Mouse (Mus musculus) lung, postnatal 10 days (tissue): ENCODE data around the gene Srrm2.
"Not testable (repeated sequence)": the region's sequence is repeated elsewhere in the genome, so short reads cannot be mapped to it uniquely, and the experiment has no call there.

Experiments
- DNase-seq: peaks from one replicate; pipeline ENCODE4 v3.0.0; 2021

The Srrm2 gene

DNA sequence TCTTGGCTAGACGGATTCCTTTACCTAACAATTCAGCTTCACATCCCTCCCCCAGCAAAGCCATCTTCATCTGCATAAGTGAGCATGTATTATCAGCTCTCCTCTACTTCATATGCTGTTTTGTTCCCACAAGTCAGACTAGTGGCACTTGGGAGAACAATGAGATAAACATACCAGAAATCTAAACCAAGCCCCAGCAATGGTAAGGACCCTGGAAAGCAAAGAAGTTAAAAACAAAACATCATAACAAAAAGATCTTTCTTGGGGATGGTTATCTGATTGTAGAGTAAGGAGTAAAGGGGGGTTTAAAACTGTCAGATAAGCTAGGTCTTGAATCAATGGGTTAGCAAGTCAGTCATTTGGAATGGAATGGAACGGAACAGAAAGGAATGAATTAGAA lies 19.8 kb upstream of the Srrm2 start:
- no peak for DNase-seq

DNA sequence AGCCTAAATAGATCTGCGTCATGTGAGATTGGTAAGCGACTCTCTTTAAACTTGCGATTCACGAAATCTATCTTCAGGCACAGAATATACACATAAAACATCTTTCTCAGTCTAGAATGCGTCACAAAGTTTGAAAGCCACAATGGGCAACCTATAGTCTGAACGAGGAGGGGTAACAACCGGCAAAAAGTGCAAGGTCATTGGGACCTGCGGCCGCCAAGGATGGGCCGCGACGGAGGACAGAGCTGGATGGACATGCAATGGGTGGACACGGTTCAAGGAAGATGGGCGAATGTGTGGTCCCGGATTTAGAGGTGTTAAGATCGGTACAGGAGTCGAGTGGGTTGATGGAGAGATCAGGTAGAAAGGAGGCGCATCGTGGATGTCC lies 19.4 kb upstream of the Srrm2 start:
- no peak for DNase-seq

DNA sequence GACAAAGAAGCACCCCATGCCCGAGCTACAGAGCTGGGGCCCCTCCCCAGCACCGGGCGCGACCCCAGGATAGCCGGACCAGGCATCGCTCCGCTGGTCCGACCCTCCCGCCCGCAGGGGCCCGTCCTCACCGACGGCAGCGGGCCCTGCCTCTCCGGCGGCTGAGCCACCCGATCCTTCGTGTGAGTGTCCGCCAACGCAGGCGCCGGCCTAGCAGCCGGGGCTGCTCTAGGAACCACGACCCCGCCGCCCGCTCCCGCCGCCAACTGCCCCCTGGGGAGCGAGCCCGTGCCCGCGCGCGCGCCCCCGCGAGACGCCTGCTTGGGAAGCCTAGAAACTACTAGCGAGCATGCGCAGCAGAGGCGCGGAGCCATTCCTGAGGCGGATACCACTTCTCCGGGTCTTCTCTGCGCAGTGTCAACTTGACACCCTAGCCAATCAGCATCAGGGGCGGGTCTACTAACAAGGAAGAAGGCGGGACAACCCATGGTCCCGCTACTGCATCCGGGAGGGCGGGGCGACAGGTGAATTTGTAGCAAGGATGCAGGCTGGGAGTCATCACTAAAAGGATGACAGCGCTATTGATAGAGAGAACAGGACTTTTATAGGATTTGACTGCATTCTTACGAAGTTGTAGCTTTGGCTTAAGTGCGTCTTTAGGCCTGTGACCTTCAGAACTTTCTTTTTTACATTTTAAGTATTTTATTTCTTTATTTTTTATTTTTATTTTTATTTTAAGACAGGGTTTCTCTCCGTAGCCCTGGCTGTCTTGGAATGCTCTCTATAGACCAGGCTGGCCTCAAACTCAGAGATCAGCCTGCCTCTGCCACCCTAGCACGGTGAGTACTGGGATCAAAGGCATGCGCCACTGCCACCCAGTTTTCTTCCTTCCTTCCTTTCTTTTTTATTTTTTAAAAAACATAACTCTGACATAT lies 18.8 kb upstream of the Srrm2 start, which contains the start of gene Flywch1:
TSS of gene Flywch1 (minus strand) at position 319 of the 935 bp plus-strand sequence.
- peak; percentile 99 for DNase-seq

DNA sequence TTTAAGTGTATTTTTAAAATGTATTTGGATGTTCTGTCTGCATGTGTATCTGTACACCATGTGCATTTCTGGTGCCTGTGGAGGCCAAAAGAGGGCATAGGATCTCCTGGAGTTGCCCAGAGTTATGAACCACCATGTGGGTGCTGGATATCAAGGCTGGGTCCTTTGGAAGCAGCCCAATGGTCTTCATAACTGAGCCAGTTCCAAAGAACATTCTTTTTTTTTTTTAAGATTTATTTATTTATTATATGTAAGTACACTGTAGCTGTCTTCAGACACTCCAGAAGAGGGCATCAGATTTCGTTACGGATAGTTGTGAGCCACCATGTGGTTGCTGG lies 18.1 kb upstream of the Srrm2 start:
- not testable (repeated sequence) for DNase-seq

- DNase-seq, result no peak
These were observed 16.7 kb upstream of the Srrm2 start for GRCm38 (mm10) chr17:23773676-23774075.

DNA sequence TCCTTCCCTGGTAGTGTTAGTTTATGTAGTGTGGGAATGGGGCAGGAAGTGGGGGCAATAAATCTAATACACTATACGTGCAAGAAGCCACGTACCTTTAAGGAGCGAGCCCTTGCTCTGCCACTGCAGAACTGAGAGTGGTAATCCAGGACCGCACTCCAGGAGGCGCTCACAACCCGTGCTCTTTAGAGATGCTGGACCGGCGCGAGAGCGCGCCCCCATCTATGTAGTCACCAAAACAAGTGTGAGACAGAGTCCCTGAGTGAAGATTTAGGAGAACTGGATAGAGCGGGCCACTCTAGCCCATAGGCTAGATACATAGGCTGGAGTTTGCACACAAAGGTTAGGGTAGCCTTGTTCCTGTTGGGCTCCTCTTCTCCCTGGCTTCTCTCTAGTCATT lies 16.2 kb upstream of the Srrm2 start:
- DNase-seq, result peak; percentile 92

- DNase-seq, result no peak
These were observed 14.1 kb upstream of the Srrm2 start for GRCm38 (mm10) chr17:23776216-23776615.

GRCm38 (mm10) chr17:23777141-23777540 lies 13.2 kb upstream of the Srrm2 start:
- no peak for DNase-seq

DNA sequence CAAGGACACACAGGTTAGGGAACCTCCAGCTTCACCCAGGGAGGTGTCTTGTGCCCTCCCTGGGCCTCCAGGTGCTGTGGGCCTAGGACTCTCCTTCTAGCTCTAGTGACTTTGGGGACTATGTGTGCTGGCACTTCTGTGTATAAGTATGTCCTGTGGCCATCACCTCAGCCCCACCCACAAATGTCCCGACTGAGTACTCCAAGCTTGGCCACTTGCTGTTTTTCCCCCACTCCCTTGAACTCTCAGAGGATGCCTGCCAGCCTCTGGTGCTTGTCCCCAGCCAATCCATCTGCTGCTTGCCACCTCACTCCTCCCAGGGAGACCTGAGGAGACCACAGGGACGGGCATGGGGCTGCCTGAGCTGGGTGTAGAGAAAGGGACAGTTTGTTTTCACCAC lies 11.9 kb upstream of the Srrm2 start:
- DNase-seq, result no peak

GRCm38 (mm10) chr17:23783352-23783751 lies 7.0 kb upstream of the Srrm2 start:
- no peak for DNase-seq

DNA sequence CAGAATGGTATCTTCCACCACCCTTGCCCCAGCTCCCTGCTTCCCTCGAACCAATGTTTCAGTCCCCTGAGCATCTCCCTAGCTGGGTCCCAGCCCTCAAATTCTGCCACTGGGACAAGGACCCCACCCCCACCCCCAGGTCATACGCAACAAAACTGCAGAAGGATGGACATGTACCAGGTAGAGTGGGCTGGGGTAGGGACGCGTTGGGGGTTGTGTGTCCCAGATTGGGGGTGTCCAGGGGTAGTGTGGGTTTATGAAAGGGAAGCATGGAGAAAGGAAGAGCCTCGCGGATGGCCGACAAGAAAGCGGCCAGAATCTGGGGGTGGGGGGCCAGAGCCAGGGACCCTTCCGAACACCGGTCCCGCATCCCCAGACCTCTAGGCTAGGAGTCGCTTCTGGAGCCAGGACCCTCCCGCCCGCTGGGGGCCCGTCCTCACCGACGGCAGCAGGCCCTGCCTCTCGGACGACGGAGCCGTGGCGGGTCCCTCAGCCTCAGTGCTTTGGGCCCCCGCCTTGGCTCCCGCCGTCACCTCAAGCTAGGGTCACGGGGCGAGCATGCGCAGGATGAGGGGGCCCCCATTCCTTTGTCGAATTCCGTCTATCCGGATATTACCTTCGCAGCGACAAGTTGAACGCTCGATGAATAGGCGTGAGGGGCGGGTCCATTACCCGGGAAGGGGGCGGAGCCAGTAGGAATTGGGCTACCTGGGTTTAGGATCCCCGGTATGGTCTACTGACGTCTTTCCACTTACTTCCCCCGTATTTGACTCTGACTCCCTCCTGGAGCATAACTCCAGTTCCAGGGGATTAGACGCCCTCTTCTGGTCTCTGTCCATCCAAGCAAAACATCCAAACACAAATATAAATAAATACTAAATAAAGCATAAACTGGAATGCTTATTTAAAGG lies 4.5 kb upstream of the Srrm2 start, which contains the start of gene Flywch2:
TSS of gene Flywch2 (minus strand) at position 521 of the 911 bp plus-strand sequence.
- peak; percentile 89 for DNase-seq

DNA sequence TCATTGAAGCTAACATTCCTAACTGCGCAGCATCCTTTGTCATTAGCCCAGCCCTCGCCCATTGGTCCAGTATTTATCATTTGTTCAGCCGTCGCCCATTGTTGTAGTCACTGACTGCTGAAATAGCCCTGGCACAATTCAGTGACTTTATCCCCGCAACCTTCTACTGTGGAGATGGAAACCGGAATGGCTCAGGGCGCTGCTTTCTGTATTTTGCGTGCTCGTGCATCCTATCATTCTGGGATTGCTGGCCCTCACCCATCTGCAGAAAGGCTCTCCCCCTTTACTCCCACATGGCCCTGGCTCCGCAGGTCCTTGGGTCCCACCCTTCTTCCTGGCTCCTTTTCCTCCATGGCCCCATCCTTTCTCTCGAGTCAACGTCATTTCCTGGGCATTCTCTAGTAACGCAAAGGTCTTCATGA lies 3.8 kb upstream of the Srrm2 start:
- DNase-seq, result peak; percentile 44

GRCm38 (mm10) chr17:23788973-23789372 lies 1.4 kb upstream of the Srrm2 start:
- no peak for DNase-seq

- no peak for DNase-seq
These were observed 523 bp upstream of the Srrm2 start for GRCm38 (mm10) chr17:23789749-23790268.

GRCm38 (mm10) chr17:23791079-23791357 lies 686 bp downstream of the Srrm2 start:
- no peak for DNase-seq

DNA sequence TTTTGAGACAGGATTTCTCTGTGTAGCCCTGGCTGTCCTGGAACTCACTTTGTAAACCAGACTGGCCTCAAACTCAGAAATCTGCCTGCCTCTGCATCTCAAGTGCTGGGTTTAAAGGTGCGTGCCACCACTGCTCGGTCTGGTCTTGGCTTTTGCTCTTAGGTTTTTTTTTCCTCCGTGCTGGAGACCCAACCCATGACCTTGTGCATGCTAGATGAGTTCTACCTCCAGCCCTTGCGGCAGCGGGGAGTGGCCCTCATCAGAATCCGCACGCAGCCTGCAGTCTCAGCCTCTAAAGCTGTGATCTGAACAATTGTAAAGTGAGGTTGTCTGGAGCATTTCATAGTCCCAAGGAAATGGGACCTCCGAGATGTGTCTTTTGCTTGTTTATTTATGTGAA lies 5.0 kb downstream of the Srrm2 start:
- no peak for DNase-seq

- DNase-seq, result no peak
These were observed 7.0 kb downstream of the Srrm2 start for GRCm38 (mm10) chr17:23797316-23797715.

DNA sequence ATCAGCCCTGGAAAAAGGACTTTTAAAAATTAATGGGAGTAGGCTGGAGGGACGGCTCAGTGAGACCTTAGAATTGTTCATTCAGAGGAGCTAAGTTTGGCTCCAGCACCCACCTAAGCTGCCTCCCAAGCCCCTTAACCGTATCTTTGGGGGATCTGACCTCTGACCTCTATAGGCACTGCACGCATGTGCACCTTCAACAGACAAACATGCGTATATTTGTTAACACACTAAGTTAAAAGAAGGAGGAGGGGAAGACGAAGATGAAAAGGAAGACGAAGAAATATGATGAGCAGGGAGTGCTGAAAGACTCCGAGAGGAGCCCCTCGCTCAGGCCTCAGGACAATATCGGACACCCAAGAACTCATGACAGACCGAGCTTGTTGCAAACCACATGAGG lies 11.3 kb downstream of the Srrm2 start:
- DNase-seq, result no peak

- DNase-seq, result peak; percentile 99
These were observed 12.5 kb downstream of the Srrm2 start for GRCm38 (mm10) chr17:23802746-23803365.

DNA sequence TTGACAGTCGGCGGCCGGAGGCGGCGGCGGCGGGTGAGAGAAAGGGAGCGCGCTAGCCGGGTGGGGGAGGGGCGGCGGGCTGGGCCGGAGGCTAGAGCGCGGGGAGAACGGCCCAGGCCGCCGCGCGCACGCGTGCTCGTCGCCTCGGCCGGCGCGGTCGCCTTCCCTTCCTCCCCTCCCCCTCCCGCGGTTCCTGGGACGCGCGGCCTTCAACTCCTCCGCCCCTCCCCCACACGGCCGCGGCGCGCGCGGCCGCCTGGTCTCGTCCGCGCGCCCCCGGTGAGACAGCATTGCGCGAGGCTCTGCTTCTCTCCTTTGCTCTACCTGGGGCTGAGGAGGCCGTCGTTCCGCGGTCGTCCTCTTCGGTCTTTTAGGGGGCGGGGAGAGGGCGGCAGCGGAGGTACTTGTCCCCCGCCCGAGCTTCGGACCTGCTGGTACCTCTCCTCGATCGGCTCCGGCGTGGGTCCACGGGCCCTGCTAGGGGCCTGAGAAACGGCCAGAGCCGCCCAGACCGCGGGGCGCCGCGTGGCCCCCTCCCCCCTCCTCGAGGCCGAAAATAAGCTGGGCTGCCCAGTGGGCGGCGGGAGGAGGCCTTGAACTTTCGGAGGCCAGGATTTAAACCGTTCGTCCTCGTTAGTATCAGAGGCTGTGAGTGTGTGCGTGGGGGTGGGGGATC lies 13.2 kb downstream of the Srrm2 start:
- peak; percentile 85 for DNase-seq

GRCm38 (mm10) chr17:23804426-23805085 lies 14.2 kb downstream of the Srrm2 start:
- no peak for DNase-seq

DNA sequence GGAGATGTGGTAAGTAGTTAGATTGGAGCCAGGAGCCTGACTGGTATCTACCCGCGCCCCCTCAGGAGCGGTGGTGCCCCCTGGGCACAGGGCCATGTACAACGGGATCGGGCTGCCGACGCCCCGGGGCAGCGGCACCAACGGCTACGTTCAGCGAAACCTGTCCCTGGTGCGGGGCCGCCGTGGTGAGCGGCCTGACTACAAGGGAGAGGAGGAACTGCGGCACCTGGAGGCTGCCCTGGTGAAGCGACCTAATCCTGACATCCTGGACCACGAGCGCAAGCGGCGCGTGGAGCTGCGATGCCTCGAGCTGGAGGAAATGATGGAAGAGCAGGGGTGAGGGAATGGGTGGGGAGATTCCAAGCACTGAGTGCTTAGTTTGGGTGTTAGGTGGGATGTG lies 16.5 kb downstream of the Srrm2 start:
- DNase-seq, result peak; percentile 39
